Mouse (Mus musculus): Measurements from ENCODE around the gene Ccdc181. TPM values are rescaled to one million over a fixed set of nuclear protein-coding genes. Genes with fewer than 3 reads are reported as not detected.

Ccdc181 gene
- 1 to 10 TPM; 4.2 to 4.7 TPM for total RNA-seq (2023)

GRCm38 (mm10) chr1:164275455-164275954 is at the start of gene Ccdc181:
Gene Ccdc181 (plus strand): TSS chr1:164275585.

GRCm38 (mm10) chr1:164248465-164249331 is 26.7 kb upstream of the Ccdc181 start, which contains the start of gene Slc19a2:
Gene Slc19a2 (plus strand): TSS chr1:164249046.

DNA sequence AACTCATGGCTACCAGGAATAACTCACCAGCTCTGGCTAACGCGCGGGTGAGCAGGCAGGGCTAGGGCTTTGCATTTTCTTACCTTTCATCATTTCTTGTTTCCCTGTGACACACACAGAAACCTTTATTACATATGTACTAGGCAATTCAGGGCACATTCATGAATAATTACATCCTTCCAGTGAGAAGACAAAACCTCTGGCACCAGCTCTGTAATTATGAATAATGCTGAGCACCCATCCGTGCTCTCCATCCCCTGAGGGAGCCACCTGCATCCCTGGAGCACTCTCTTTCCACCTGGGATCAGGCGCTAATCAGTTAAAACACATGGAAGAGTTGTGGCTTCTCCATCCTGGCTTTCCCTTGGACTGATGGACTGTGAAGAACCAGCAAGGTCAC is 28.4 kb downstream of the Ccdc181 start, which contains the start of gene Nme7:
Gene Nme7 (plus strand): TSS at position 301 of the 400 bp plus-strand sequence.

DNA sequence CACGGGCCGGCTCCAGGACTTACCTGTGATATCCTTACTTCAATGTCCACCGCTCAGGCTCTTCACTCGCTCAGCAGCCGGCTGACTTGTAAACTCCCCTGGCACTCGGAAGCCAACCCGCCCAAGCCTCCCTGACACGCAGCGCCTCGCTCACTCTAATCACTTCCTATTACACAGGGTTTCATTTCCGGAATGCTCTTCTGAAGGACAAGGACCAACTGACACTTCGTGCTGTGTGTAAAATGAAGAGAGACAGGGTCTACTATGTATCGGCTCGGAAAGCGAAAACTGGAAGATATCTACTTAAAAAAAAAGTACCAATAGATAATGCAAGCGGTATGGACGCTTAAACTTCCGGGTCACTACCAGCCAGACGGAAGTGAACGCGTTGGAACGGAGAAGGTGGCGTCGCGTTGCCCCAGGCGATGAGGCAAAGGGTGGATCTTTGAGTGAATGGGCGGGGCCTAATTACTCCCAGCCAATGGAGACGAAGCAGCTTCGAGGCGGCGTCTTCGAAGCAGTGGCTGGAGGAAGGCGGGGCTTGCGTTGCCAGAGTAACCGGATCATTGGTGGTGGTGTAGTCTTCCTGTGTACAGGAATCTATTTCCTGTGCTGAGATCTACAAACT is 31.9 kb downstream of the Ccdc181 start, which contains the start of gene Blzf1:
Gene Blzf1 (minus strand): TSS at position 366 of the 628 bp plus-strand sequence.

Other genes with a start within 250 kb of the Ccdc181 start
- gene Sele, start 227.4 kb upstream of the Ccdc181 start, total RNA-seq (2023), result under 1 TPM; 0.11 to 0.22 TPM
- gene Sell, start 213.6 kb upstream of the Ccdc181 start, total RNA-seq (2023), result 100 to 1,000 TPM; 498 to 511 TPM
- gene Selp, start 160.3 kb upstream of the Ccdc181 start, total RNA-seq (2023), result 10 to 100 TPM in 1 of 2 experiments, 1 to 10 TPM in 1; 8.2 to 10.7 TPM
- 10 to 100 TPM; 61.9 to 68.1 TPM for gene F5, start 123.7 kb upstream of the Ccdc181 start, total RNA-seq (2023)
- gene Slc19a2, start 26.5 kb upstream of the Ccdc181 start, total RNA-seq (2023), result 1 to 10 TPM; 3.1 to 7.2 TPM
- gene Nme7, start 28.5 kb downstream of the Ccdc181 start, total RNA-seq (2023), result 10 to 100 TPM in 1 of 2 experiments, 1 to 10 TPM in 1; 7.9 to 10.3 TPM
- gene Blzf1, start 31.9 kb downstream of the Ccdc181 start, total RNA-seq (2023), result 10 to 100 TPM; 12.4 to 13.2 TPM
- 1 to 10 TPM; 6.5 to 6.7 TPM for gene Atp1b1, start 182.8 kb downstream of the Ccdc181 start, total RNA-seq (2023)